Mouse (Mus musculus) embryo, embryonic 10 days (tissue): ENCODE results near the gene Klhdc4.
A peak's percentile ranks its signal among the peaks of the same experiment; 100 is the strongest.

ENCODE experiments used
- DNase-seq: peaks from one replicate; pipeline ENCODE4 v3.0.0-alpha.2; 2015; ENCODE audit warnings: low spot score

Klhdc4 gene

GRCm38 (mm10) chr8:121829048-121829776 is at the start of gene Klhdc4:
Klhdc4 (minus strand) TSS chr8:121829569.
- DNase-seq: peak; percentile 96

GRCm38 (mm10) chr8:121877828-121878480 is 48.6 kb upstream of the Klhdc4 start:
- DNase-seq: no peak

GRCm38 (mm10) chr8:121877212-121877611 is 47.8 kb upstream of the Klhdc4 start:
- no peak for DNase-seq

GRCm38 (mm10) chr8:121875517-121875916 is 46.1 kb upstream of the Klhdc4 start:
- DNase-seq: no peak

GRCm38 (mm10) chr8:121875045-121875444 is 45.7 kb upstream of the Klhdc4 start:
- no peak for DNase-seq

GRCm38 (mm10) chr8:121874031-121874430 is 44.7 kb upstream of the Klhdc4 start:
- DNase-seq: peak; percentile 72

GRCm38 (mm10) chr8:121871833-121872440 is 42.6 kb upstream of the Klhdc4 start:
- no peak for DNase-seq

- no peak for DNase-seq
Observed at GRCm38 (mm10) chr8:121870190-121870589, 40.8 kb upstream of the Klhdc4 start.

GRCm38 (mm10) chr8:121868896-121869295 is 39.5 kb upstream of the Klhdc4 start:
- DNase-seq: no peak

- no peak for DNase-seq
Observed at GRCm38 (mm10) chr8:121868196-121868595, 38.8 kb upstream of the Klhdc4 start.

- peak; percentile 53 for DNase-seq
Observed at GRCm38 (mm10) chr8:121865356-121865755, 36.0 kb upstream of the Klhdc4 start.

GRCm38 (mm10) chr8:121861806-121862548 is 32.6 kb upstream of the Klhdc4 start:
- DNase-seq: no peak

- peak; percentile 10 for DNase-seq
Observed at GRCm38 (mm10) chr8:121861276-121861675, 31.9 kb upstream of the Klhdc4 start.

GRCm38 (mm10) chr8:121857747-121858146 is 28.4 kb upstream of the Klhdc4 start:
- no peak for DNase-seq

GRCm38 (mm10) chr8:121857331-121857730 is 28.0 kb upstream of the Klhdc4 start:
- no peak for DNase-seq

GRCm38 (mm10) chr8:121856071-121856746 is 26.8 kb upstream of the Klhdc4 start:
- no peak for DNase-seq

- no peak for DNase-seq
Observed at GRCm38 (mm10) chr8:121853586-121853985, 24.2 kb upstream of the Klhdc4 start.

GRCm38 (mm10) chr8:121852464-121852863 is 23.1 kb upstream of the Klhdc4 start:
- no peak for DNase-seq

- no peak for DNase-seq
Observed at GRCm38 (mm10) chr8:121851716-121852115, 22.3 kb upstream of the Klhdc4 start.

GRCm38 (mm10) chr8:121850821-121851470 is 21.6 kb upstream of the Klhdc4 start:
- DNase-seq: peak; percentile 98

GRCm38 (mm10) chr8:121850436-121850820 is 21.1 kb upstream of the Klhdc4 start:
- DNase-seq: peak; percentile 13
